Mouse (Mus musculus): ENCODE measurements around the gene Olfr491. TPM values are rescaled to one million over a fixed set of nuclear protein-coding genes. Genes with fewer than 3 reads are reported as not detected.

Gene Olfr491
- polyA plus RNA-seq (2012; rRNA removed) = not detected in 2 replicates

- no peak for DNase-seq (ENCODE audit: extremely low spot score in 1 of 2, low spot score in 1 of 2)
These were observed at the start of gene Olfr491 for GRCm38 (mm10) chr7:108313151-108313550. TSS of gene Olfr491 (plus strand) at chr7:108313451.

GRCm38 (mm10) chr7:108288834-108289233 lies 24.4 kb upstream of the Olfr491 start, which contains the start of gene Olfr490:
TSS of gene Olfr490 (minus strand) at chr7:108288934.
- no peak for DNase-seq (ENCODE audit: extremely low spot score in 1 of 2, low spot score in 1 of 2)

- no peak for DNase-seq (ENCODE audit: extremely low spot score in 1 of 2, low spot score in 1 of 2)
These were observed 10.3 kb downstream of the Olfr491 start, which contains the start of gene Olfr492 for GRCm38 (mm10) chr7:108323574-108323973. TSS of gene Olfr492 (minus strand) at chr7:108323674.

GRCm38 (mm10) chr7:108346879-108347278 lies 33.6 kb downstream of the Olfr491 start, which contains the start of gene Olfr493:
TSS of gene Olfr493 (minus strand) at chr7:108346979.
- no peak for DNase-seq (ENCODE audit: extremely low spot score in 1 of 2, low spot score in 1 of 2)

- no peak for DNase-seq (ENCODE audit: extremely low spot score in 1 of 2, low spot score in 1 of 2)
These were observed 51.8 kb downstream of the Olfr491 start, which contains the start of gene Olfr494 for GRCm38 (mm10) chr7:108365035-108365434. TSS of gene Olfr494 (plus strand) at chr7:108365335.

Other genes with a start within 250 kb of the Olfr491 start
- not detected in 2 replicates for gene Olfr480, start 246.1 kb upstream of the Olfr491 start, polyA plus RNA-seq (2012; rRNA removed)
- gene Olfr481, start 233.6 kb upstream of the Olfr491 start, polyA plus RNA-seq (2012; rRNA removed) = not detected in 2 replicates
- gene Olfr482, start 215.9 kb upstream of the Olfr491 start, polyA plus RNA-seq (2012; rRNA removed) = 0.04 TPM in 1 of 2 replicates, not detected in the other
- not detected in 2 replicates for gene Olfr483, start 212.6 kb upstream of the Olfr491 start, polyA plus RNA-seq (2012; rRNA removed)
- gene Olfr484, start 186.0 kb upstream of the Olfr491 start, polyA plus RNA-seq (2012; rRNA removed) = not detected in 2 replicates
- gene Olfr485, start 153.6 kb upstream of the Olfr491 start, polyA plus RNA-seq (2012; rRNA removed) = not detected in 2 replicates
- not detected in 2 replicates for gene Olfr486, start 140.7 kb upstream of the Olfr491 start, polyA plus RNA-seq (2012; rRNA removed)
- not detected in 2 replicates for gene Olfr487, start 98.8 kb upstream of the Olfr491 start, polyA plus RNA-seq (2012; rRNA removed)
- not detected in 2 replicates for gene Olfr488, start 55.1 kb upstream of the Olfr491 start, polyA plus RNA-seq (2012; rRNA removed)
- not detected in 2 replicates for gene Olfr490, start 24.5 kb upstream of the Olfr491 start, polyA plus RNA-seq (2012; rRNA removed)
- not detected in 2 replicates for gene Olfr492, start 10.2 kb downstream of the Olfr491 start, polyA plus RNA-seq (2012; rRNA removed)
- not detected in 2 replicates for gene Olfr493, start 33.5 kb downstream of the Olfr491 start, polyA plus RNA-seq (2012; rRNA removed)
- gene Olfr494, start 51.9 kb downstream of the Olfr491 start, polyA plus RNA-seq (2012; rRNA removed) = not detected in 2 replicates
- gene Olfr495, start 79.7 kb downstream of the Olfr491 start, polyA plus RNA-seq (2012; rRNA removed) = not detected in 2 replicates
- not detected in 2 replicates for gene Olfr497, start 107.0 kb downstream of the Olfr491 start, polyA plus RNA-seq (2012; rRNA removed)
- not detected in 2 replicates for gene Olfr498, start 151.9 kb downstream of the Olfr491 start, polyA plus RNA-seq (2012; rRNA removed)
- gene Olfr502, start 211.6 kb downstream of the Olfr491 start, polyA plus RNA-seq (2012; rRNA removed) = 0.13 TPM in 1 of 2 replicates, not detected in the other
- not detected in 2 replicates for gene Olfr503, start 231.1 kb downstream of the Olfr491 start, polyA plus RNA-seq (2012; rRNA removed)